Mouse (Mus musculus) common myeloid progenitor, adult 5-6 weeks (primary cell): Measurements from ENCODE around the gene Pold3. TPM values are rescaled to one million over a fixed set of nuclear protein-coding genes. Genes with fewer than 3 reads are reported as not detected.

Source experiments
- ATAC-seq: replicated peaks from 2 replicates; pipeline ENCODE4 v1.8.0; 2016; ENCODE audit warnings: low read depth, mild to moderate bottlenecking, moderate TSS enrichment, inconsistent platforms; ENCODE audit not compliant: poor library complexity, severe bottlenecking
- total RNA-seq: library from RNA; stranded (forward); fragments of 200-1000, 187-1606 nt; gene quantifications from 2 replicates; pipeline ENCODE4 v1.2.3, GENCODE M21; 2017

Pold3 gene
- total RNA-seq: 99.4 and 138 TPM in 2 replicates

DNA sequence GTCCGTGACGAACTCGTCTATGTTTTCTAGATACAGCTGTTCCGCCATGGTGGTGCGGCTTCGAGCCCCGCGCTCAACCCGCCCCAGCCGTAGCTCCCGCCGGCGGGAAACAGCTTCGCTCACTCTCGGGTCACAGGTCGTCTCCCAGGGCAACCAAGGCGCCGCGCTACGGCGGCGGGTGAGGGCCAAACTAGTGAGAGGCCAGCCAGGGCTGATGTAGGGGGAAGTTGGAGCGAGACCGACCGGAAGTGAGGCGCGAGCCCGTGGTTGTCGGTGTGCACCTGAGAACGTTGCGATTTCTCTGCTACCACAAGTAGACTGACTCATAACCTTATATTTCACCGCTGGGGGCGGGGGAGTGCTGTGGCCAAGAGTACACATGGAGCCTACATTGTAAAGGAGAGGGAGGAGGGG is at the start of gene Pold3:
Gene Pold3 (minus strand): TSS at position 190 of the 414 bp plus-strand sequence.
- ATAC-seq: peak; percentile 93

DNA sequence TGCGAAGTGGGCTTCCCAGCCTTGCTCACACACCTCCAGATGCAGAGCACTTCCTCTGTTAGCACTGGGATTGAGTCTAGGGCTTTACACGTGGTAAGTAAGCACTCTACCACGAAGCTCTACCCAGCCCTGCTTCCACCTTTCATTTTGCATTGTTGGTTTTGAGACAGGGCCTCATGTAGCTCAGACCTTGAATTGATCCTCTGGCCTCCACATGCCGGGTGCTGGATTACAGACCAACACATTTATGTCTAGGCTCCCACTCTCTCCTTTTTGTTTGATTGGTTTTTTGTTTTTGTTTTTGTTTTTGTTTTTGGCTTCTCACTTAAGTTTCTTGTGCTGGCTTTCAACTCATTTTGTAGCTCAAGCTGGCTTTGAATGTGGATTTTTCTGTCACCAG is 49.4 kb upstream of the Pold3 start:
- no peak for ATAC-seq

DNA sequence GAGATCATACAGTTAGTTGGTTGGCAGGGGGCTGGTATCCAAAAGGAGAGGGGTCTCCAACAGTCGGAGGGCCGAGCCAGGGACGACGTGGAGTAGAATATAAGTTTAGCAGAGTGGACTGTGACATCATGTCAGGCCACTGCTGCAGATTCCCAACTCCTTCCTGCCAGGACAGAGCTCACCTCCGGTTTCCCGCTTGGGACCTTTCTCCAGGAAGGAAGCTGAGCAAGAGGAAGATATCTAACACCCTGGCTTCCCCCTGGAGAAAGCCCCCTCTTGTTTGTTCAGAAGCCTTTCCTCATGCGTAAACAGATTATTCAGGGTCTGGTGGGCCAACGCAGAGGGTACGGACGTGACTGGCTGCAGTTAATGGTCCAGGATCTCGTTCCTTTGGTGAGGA is 47.3 kb upstream of the Pold3 start:
- no peak for ATAC-seq

DNA sequence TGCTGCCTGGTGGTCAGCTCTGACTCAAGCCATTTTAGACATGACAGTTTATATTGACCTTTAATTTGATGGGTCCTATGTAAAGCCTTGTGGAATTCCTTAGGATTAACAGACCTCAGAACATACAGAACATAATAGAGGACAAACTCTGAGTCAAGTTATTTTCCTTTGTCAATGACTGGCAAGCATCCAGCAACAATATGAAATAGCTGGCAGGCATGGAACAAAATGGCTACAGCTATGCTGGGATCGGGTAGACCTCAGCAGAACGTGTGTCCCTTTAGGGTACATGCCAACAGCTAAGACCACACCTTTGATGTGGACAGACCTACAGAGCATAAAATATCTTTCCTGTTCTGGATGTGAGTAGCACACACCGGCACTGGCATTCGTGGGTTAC is 42.1 kb upstream of the Pold3 start:
- ATAC-seq: no peak

DNA sequence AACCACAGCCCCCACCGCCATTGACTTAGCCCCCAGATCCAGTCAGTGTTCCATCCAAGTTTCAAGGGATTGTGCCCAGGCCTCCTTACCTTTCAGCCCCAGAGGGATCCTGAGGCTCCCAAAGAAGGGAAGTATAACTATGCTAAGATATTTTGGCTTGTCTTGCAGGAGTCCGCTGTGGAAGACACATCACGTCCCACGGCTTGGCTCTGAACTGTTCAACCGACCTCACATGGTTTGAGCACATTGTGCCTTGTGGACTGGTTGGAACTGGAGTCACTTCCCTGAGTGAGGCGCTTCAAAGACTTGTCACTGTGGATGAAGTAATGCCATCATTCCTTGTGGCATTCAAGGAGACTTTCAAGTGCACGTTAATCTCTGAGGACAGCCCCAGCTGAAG is 38.6 kb upstream of the Pold3 start:
- ATAC-seq: no peak

DNA sequence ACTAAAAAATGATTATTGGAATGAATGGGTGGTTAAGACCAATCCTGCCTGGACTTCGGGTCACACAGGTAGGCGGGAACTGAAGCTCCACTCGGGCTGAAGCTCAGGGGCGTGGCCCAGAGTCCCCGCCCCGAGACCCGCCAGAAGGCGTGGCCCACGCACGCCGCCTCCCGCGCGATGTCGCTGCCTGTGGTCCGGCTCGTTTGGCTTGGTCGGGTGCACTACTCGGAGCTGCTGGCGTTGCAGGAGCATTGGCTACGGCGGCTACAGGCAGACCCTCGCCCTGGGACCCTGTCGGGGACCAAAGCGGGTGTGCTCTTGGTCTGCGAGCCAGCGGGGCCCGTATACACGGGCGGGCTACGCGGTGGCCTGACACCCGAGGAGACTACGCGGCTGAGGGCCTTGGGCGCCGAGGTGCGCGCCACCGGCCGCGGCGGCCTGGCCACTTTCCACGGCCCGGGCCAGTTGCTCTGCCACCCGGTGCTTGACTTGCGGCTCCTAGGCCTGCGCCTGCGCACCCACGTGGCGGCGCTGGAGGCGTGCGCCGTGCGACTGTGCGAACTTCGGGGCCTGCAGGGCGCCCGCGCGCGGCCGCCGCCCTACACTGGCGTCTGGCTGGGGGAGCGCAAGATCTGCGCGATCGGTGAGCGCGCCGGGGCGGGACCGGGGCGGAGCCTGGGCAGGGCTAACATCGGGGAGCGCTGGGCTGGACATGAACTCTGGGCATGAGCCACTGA is 37.9 kb upstream of the Pold3 start, which contains the start of gene Lipt2:
Gene Lipt2 (plus strand): TSS at position 173 of the 737 bp plus-strand sequence.
- peak; percentile 84 for ATAC-seq

DNA sequence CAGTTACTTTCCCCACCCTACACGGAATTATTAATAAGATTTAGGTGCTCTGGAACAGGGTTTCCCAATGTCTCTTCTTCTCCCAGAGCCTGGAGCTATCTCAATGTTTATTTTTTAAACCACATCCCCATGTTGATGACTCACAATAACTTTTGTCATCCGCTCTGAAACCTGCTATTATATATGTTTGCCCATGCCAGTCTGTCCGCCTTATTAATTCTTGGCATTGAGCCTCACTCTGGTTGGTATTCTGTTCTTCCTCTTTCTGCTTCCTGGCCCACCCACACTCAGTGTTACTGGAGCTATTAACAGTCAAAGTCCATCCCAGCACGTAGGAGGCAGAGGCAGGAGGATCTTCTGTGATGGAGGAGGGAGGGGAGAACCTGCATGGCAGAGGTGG is 36.3 kb upstream of the Pold3 start:
- peak; percentile 62 for ATAC-seq

DNA sequence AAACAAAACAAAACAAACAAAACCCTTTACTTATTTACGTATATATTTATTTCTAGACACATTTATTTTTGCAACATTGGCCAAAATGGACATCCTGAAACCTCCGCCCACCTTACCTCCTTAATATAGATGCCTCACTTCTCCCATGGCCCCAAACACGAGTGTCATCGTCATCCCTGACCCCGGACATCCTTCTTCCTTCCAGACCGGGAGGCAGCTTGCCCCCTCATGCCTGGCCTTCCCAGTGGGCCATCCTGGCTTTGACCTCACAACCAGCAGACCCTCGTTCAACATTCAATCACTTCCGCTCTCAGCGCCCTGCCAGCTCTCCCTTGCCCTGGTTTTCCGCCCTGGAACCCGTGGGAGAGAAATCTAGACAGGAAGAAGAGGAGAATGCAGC is 29.3 kb upstream of the Pold3 start:
- no peak for ATAC-seq

DNA sequence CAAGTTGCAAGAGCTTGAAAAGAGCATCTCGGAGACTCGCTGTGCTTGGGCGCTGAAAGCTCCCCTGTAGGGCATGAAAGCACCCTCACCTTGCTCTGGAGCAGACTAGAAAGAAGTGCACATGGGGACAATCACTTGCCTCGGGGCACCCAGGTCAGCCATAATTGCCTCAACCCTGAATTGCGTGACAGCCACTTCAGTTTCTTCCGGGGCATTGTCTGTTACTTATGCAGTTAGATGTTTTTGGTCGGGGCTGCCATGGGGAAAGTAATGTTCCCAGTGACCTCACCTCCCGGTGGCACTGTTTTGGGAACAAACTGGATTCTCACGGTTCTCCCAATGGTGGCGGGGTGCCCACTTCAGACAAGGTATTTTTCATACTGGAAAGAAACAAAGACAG is 28.7 kb upstream of the Pold3 start:
- no peak for ATAC-seq

DNA sequence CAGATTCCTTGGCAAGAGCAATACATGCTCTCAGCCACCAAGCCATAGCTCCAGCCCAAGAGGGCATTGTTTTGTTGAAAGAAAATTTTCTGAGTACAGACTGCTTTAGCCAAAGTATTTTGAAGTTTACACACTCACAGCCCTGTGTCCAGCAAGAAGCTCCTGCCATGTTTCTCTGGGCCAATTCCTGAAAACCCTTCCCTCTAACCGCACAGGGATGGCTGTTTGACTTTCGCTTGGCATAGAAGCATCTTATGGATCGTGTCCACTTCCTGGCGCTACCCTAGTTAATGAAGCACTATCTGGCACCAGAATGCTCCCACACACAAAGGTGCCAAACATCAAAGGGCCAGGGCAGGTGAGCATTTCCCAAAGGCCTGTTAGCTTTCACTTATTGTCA is 27.2 kb upstream of the Pold3 start:
- no peak for ATAC-seq

DNA sequence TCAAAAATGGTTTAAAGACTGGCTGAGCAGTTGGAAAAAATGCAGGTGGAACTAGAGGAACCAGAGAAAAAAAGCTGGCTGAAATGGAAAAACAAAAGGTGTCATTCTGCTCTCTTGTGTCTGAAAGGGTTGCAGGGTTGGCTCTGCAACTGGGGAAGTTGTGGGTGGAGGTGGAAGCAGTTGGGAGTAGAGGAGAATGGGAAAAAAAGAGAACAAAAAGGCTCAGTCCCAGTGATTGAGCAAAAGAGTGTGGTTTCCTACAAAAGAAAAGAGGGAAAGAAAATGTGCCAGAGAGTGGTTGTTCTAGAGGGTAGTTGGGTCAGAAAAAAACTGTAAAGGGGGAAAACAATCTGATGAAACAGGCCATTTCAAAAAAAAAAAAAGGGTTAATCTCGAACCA is 19.2 kb upstream of the Pold3 start:
- ATAC-seq: no peak

DNA sequence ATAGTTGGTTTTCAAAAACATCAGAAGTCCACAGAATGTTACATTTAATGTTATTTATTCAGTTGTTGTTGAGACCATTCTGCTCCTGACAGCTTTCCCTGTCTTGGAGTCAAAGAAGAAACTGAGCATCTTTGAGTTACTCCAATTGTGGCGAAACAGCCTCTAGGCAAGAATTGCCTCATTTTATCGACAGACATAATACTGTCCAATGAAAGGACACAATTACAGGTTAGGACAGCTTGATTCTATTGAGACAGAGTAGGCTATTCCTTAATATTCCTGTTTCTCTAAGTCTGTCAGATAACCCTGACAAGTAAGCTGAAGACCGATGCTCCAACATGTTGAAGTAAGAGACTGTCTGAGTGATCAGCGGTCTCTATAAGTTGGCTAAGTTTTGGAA is 16.7 kb upstream of the Pold3 start:
- ATAC-seq: no peak

DNA sequence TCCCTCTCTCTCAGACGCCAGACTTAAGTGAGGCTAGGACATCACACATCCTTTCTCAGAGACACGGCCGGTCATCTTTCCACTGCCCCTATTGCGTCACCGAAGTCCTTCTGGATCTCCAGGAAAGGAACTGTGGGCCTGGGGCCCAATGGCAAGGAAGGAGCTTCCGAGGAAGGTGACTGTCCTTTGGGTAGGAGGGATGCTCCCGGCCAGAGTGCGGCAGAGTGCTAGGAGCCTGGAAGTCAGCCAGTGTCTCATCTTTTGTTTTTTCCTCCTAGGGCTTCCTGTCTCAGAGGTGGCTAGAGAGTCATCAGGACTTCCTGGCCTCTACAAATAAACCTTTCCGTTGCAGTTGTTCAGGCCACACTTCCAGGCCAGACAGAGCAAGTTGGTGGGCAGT is 15.7 kb upstream of the Pold3 start:
- ATAC-seq: no peak

DNA sequence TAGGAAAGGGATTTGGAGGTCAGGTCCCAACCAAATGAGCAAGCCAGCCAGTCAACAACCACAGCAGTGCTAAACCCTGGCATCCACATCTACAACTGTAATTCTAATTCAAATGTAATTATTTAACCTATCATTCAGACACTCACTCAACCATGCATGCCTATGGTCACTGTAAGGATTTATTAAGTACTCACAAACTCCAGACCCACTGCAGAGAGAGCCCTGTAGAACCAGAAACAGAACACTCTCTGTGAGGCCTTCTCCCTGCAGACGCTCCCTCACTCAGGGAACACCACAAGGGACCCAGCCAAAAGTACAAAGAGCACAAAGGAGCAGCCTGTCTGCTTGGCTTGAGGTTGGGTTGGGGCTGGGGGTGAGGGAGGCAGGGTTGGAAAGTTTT is 11.0 kb upstream of the Pold3 start:
- no peak for ATAC-seq

DNA sequence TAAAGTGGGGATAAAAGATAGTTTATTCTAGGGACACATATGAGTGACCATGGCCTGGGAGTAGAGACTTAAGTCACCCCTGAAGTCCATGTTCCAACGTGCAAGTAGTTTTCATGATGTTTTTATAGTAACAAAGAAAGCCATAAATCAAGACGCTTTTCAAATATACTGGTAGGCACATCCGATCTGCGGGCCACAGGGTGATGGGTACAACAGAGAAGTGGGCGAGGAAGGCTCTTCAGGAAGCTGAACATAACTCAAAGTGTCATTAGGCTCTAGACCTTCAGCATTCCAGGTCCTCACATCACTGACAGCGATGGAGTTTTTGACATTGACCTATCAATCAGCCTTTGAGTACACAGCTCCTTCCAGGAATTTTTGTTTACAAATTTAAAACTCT is 9.2 kb upstream of the Pold3 start:
- peak; percentile 61; the same call in 1 of the 2 replicates for ATAC-seq

DNA sequence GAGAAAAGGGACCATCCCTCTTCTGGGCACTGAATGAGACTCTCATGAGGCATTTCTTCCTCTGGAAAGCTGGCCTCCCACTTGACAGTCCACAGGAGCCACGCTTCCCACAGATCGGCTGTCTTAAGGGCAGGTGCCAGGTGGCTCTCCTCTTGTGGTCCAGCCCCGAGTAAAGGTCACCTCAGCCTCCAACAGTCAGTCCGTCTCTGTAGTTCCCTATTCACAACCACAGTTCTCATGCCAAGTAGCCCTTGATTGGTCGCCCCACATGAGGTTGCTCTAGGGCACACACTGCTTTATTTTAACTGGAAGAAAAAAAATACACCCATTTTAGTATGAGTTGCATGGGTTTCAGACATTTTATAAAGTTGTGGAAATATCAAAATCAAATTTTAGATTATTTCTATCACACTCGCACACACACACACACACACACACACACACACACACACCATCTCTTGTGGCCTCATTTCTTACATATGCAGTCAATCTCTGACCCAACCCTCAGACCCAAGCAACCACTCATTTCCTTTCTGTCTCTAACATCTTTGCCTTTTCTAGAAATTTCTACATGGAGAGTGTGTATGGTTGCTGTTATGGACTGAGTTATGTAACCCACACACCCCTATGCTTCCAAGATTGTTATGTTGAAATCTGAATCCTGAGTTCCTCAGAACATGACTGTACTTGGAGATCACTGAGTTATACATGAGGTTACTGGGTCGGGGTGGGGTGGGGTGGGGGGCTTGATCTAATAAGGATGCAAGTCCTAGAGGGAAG is 7.1 kb upstream of the Pold3 start:
- ATAC-seq: 0 out of 2 replicates have a peak, but pooled peaks have one; percentile 6

DNA sequence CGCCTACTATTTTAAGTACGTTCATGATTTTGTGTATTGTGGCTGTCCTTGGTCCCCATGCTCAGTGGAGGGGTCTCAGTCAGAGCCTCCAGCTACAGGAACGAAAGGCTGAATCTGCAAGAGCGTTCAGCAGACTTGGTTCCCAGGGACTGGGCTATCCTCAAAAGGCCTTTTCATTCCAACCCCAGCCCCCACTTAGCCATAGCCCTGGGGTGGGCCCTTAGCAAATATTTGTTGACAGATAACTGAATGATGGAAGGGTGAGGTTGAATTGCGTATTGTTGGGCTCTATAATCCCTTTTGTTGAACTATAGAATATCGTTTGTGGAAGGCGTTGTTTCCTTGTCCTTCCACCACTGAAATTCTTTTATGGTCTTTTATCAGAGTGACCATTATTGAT is 5.1 kb upstream of the Pold3 start:
- no peak for ATAC-seq

DNA sequence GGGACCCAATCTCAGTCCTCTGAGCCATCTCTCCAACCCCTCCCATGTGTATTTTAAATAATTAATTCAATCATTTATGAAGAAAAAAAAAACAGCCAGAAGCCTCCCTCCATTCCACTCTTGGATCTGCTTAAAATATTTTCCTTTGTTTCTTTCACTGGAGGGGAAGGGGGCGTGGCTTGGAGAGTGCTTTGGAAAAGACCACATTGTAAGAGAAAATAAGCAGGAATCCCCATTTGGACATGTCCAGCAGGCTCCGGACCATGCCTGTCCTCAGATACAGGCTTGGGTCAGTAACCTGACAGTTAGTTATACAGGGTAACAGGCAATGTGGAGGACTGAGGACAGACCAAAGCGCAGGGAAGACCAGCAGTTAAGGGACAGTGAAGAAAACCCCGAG is 3.8 kb upstream of the Pold3 start:
- ATAC-seq: no peak

DNA sequence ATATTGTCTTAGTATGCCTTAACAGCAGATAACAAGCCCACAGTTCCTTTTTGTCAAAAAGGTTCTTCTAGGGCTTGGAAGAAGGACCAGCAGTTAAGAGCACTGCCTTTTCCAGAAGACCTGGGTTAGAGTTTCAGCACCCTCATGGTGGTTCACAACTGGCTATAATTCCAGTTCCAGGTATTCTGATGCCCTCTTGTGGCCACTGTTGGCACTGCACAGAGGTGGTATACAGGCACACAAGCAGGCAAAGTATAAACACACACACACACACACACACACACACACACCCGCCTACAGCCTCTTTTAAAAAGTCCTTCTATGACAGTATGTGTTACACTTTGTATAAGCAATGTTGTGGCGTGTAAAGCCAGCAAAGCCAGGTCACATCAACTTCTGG is 2.8 kb upstream of the Pold3 start:
- no peak for ATAC-seq

DNA sequence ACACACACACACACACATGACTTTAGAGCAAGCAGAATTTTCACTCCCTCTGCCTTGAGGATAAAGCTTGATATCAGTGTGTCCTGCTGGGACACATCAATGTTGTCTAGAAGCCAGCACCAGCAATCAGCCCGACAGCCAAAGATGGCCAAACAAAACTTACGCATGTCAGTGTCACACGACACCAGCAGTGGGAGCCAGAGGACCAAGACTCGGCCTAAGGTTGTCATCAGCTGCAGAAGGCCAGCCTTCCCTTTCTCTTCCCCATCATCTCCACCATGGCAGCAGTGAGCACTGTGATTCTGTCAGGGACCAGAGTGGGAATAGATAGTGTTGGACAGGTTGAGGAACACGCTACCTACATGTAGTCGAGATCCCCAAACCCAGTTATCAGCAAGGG is 2.1 kb upstream of the Pold3 start:
- ATAC-seq: peak; percentile 65

DNA sequence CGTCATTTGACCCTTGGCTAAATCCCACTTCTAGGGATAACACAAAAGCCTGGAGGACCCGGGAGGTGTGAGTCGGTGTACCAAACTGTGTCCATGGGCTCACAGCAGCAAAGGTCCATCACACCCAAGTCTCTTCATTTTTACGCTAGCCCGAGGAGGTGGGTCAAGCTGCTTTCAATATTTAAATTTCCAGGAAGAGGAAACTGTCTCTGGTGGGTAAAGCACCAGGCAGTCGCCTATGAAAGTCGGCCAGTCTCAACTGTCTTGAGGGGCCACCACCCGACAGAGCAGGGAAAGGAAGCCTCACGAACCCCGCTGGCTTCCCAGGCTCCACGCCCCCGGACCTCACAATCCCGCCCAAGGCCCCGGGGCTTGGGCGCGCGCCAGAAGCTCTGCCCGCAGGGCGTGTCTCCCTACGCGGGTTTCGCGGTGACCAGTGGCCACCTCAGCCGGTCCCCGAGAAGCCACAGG is 539 bp downstream of the Pold3 start:
- peak; percentile 49 for ATAC-seq
